Mouse (Mus musculus) left cerebral cortex, adult 18-20 months (tissue): ENCODE measurements around the gene Slc9a2. TPM values are rescaled to one million over a fixed set of nuclear protein-coding genes. Genes with fewer than 3 reads are reported as not detected.
A peak's percentile ranks its signal among the peaks of the same experiment; 100 is the strongest.
"Not testable (repeated sequence)": the region's sequence is repeated elsewhere in the genome, so short reads cannot be mapped to it uniquely, and the experiment has no call there.

ENCODE experiments used
- DNase-seq, 2 experiments: peaks; one replicate each; pipeline ENCODE4 v3.0.0; 2021 to 2022; ENCODE audit warnings: low spot score in 2 of 2, mixed read lengths in 1 of 2
- long read RNA-seq, 2 experiments: library from polyadenylated mRNA; stranded (forward); transcript quantifications; one replicate each; pipeline ENCODE4 v2.0.0; 2021
- total RNA-seq, 2 experiments: library from RNA; stranded (reverse); gene quantifications; 2 replicates each; pipeline ENCODE4 v1.2.3; 2021

Slc9a2 gene
- 1 to 10 TPM; 2.7 to 3.9 TPM for total RNA-seq
- long read RNA-seq, experiment 1, full-length matches to known transcripts: 4 of 5 reads
- long read RNA-seq, experiment 1, partial matches to known transcripts: 1 of 5 reads
- long read RNA-seq, experiment 1, other reads (novel, unspliced or antisense): 0 of 5 reads
- long read RNA-seq, experiment 2, full-length matches to known transcripts: 1 of 1 reads
- long read RNA-seq, experiment 2, partial matches to known transcripts: 0 of 1 reads
- long read RNA-seq, experiment 2, other reads (novel, unspliced or antisense): 0 of 1 reads

- no peak for DNase-seq
Observed at GRCm38 (mm10) chr1:40680067-40680867, at the start of gene Slc9a2. Gene Slc9a2 (plus strand): TSS chr1:40680574.

GRCm38 (mm10) chr1:40632407-40633062, 47.8 kb upstream of the Slc9a2 start:
- DNase-seq: no peak

DNA sequence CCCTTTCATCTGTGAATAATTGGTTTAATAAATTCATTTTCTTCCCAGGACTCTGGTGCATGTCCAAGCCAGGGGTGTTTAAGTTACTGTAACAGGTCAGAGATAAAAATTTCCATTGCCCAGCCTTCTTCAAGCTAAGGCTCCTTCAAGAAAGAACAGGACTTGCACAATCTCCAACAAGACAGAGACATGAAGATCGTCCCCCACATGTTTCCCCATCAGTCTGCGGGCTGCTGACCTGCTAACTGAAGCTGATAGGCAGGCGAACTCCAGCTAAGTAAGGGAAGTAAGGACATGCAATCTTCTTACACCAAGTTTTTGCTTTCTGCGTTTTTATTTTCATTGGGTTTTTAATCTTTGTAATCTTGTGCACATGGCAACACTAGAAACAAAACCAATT, 45.8 kb upstream of the Slc9a2 start:
- DNase-seq: no peak

DNA sequence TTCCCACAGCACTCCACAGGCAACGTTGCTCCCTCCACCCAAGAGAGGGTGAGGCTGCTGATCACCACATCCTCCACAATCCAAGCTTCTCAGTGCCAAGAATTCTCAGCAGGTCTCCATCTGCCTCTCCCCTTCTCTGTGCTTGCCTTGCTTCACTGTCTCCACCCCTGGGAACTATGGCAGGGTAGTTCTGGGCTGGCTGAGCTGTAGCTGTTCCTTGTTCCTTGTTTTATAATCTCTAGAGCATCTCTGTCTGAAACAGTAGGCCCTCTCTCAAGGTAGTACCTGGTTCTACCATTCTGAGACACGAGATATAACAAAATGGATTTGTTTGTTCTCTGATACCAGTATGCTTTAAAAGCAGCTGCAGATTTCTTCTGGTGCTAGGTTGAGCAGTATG, 32.1 kb upstream of the Slc9a2 start:
- no peak for DNase-seq

DNA sequence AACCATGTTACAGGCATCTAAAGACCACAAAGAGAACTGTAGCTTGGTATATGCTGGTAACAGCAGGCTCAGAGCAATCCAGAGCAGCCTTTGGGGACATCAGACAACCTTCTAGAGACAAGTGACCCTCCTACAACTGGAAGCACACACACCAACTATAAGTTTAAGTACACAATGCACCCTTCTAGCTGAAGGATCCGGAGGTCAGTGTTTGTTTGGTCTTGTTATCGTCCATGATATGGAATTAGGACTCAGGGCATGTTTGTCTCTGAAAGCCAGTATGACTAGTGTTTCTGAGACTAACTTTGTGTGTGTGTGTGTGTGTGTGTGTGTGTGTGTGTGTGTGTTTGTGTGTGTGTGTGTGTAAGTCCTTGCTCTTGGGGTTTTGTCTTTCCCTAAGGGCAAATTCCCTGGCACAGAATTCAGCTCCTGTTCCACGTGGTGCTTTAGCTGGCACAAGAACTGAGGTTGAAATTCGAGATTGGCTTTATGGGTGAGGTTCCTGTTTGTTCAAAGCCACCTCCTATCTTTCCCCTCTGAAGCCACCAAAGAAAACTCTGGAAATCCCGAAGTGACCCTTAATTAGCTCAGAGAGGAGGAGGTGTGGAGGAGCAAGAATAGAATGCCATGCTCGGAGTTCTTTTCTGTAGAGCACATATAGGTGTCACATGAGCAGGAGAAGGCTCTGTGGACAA, 29.4 kb upstream of the Slc9a2 start:
- DNase-seq: no peak

DNA sequence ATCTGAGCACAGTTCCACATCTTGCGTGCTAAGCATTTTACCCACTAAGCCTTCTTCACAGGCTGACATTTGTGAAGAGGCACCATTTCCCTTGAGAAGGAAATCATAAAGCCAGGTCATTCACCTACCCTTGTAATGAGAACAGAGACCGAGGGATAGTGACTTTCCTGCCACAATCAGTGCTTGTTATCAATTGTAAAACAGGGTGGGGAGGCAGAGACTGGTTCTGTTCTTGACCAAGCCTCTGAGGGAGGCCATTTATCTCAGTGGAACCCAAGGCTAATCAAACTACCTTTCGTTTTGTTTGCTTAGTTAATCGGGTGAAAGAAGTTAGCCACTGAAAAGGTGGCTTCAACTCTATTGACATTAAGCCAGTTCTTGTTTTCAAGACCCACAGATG, 23.3 kb upstream of the Slc9a2 start:
- DNase-seq: no peak

DNA sequence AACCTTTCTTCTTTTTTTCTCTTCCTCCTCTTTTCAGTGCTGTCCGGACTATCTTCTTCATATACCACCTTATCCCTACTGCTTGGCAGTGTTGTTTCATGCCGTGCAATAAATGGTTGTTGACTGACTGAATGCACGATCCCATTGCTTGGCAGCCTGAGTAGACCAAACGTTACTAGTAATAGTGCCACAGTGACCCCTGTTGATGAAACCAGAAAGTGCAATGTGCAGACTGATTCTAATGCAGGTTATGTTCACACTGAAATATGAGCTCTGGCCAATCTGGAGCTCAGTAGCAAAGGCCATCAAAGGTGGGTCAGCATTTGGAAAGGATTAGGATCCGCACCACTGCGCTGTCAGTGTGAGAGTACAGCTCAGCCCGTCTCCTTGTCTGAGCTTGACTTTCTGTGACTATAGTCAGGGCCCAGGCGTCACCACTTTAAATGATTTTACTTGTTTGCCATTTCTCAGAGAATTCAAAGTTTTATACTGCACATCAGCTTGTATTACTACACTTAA, 22.3 kb upstream of the Slc9a2 start:
- peak; percentile 67 to 84 for DNase-seq

- no peak for DNase-seq
Observed at GRCm38 (mm10) chr1:40659017-40659416, 21.4 kb upstream of the Slc9a2 start.

GRCm38 (mm10) chr1:40659496-40659895, 20.9 kb upstream of the Slc9a2 start:
- DNase-seq: no peak

GRCm38 (mm10) chr1:40660838-40661237, 19.5 kb upstream of the Slc9a2 start:
- no peak for DNase-seq

DNA sequence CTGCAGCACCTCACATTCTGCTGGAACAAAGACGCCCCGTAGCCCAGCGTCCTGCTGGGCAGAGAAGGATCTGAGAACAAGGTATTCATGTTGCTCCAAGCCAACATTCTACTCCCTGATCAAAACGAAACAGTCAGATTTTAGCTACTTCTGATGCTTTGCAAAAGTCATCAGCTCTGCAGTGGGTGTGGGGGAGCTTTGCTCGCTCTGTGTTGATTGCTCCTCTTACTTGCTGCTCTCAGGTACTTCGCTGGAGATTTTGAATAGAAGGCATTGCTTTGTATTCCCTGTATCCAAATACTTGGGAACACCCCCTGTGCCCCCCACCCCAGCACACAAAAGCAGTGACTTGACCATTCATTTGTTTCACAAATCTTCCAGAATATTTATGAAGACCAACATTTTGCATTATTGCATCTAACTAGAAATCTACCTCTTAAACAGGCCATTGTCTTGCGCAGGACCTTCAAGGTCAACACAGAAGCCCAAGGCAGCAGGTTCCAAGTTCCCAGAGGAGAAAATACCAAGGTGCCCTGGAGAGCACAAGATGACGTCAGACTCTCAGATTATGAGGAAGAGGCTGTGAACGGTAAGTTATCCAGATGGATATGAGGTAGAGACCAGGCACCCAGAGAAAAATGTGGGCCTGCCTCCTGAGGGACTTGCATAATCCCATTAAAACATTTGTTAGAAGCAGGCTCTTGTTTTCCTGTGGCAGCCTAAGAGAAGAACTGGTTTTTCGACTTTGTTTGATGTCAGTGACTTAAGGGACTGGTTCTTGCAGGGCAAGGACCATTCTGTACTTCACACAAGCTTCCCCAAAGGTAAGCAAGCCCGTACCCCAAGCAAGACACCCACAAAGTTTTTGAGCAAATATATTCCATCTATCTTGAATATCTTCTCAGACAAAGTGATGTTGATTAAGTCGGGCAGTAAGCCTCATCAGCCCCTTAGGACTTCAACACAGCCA, 14.7 kb upstream of the Slc9a2 start:
- DNase-seq: no peak

- not testable (repeated sequence) for DNase-seq
Observed at GRCm38 (mm10) chr1:40667442-40667841, 12.9 kb upstream of the Slc9a2 start.

- no peak for DNase-seq
Observed at GRCm38 (mm10) chr1:40670025-40670424, 10.3 kb upstream of the Slc9a2 start.

- DNase-seq: no peak
Observed at GRCm38 (mm10) chr1:40671490-40671889, 8.9 kb upstream of the Slc9a2 start.

GRCm38 (mm10) chr1:40677306-40677705, 3.1 kb upstream of the Slc9a2 start:
- no peak for DNase-seq

- peak; percentile 14 to 38 for DNase-seq
Observed at GRCm38 (mm10) chr1:40680868-40681698, 709 bp downstream of the Slc9a2 start.

- DNase-seq: peak in 1 of 2 experiments; percentile 3
Observed at GRCm38 (mm10) chr1:40681699-40682510, 1.5 kb downstream of the Slc9a2 start.

- DNase-seq: no peak
Observed at GRCm38 (mm10) chr1:40694296-40694695, 13.9 kb downstream of the Slc9a2 start.
